Mouse (Mus musculus): ENCODE results near the gene Olfr509. TPM values are rescaled to one million over a fixed set of nuclear protein-coding genes. Genes with fewer than 3 reads are reported as not detected.
"Not testable (repeated sequence)": the region's sequence is repeated elsewhere in the genome, so short reads cannot be mapped to it uniquely, and the experiment has no call there.

The Olfr509 gene
- total and polyA plus RNA-seq, 3 experiments, result not detected

GRCm38 (mm10) chr7:108614110-108614509, 37.6 kb downstream of the Olfr509 start:
- H3K9me3 ChIP-seq (replicated peaks; ENCODE audit: low read length), result no peaks in the 10 kb centered on the region
- H3K36me3 ChIP-seq (replicated peaks in 1 of 2; ENCODE audit: control insufficient read depth in 1 of 2, insufficient read depth in 1 of 2, low read length in 1 of 2), result no peaks in the 10 kb centered on the region
- no peak overlapping the region for H3K4me2 ChIP-seq (ENCODE audit: insufficient read depth, low read depth, poor library complexity, severe bottlenecking)
- no peak overlapping the region for H3K4me3 ChIP-seq (replicated peaks in 1 of 3; ENCODE audit: low read depth in 2 of 3, low read length in 2 of 3, poor library complexity in 1 of 3)
- no peaks in the 10 kb centered on the region for H3K4me1 ChIP-seq (ENCODE audit: control insufficient read depth in 1 of 2, insufficient read depth in 2 of 2)
- no peak for DNase-seq (ENCODE audit: extremely low read depth)
- H3K27me3 ChIP-seq (replicated peaks), result no peaks in the 10 kb centered on the region
- no peak overlapping the region for H3K27ac ChIP-seq (ENCODE audit: insufficient read depth, low read depth)
- TF ChIP-seq CHD2 (IDR thresholded peaks at IDR 0.05; ENCODE audit: low read length), result no peak
- TF ChIP-seq TBP (conservative IDR thresholded peaks at IDR 0.05; ENCODE audit: low read depth, low read length), result no peak
- TF ChIP-seq ETS1 (conservative IDR thresholded peaks at IDR 0.05; ENCODE audit: low read depth, low read length), result no peak
- no peak for TF ChIP-seq MAFK (IDR thresholded peaks at IDR 0.05; ENCODE audit: insufficient replicate concordance, low read length)
- no peak for TF ChIP-seq E2F4 (IDR thresholded peaks at IDR 0.05; ENCODE audit: insufficient replicate concordance, low read depth, low read length)
- TF ChIP-seq EP300 (IDR thresholded peaks at IDR 0.05; ENCODE audit: low read length), result no peak
- no peak for TF ChIP-seq RCOR1 (conservative IDR thresholded peaks at IDR 0.05; ENCODE audit: low read depth, low read length)
- TF ChIP-seq ELF1 (IDR thresholded peaks at IDR 0.05; ENCODE audit: low read depth, low read length), result no peak
- TF ChIP-seq PAX5 (IDR thresholded peaks at IDR 0.05; ENCODE audit: low read length), result no peak
- TF ChIP-seq MYC (IDR thresholded peaks at IDR 0.05; ENCODE audit: low read depth, low read length), result no peak
- TF ChIP-seq IRF4 (IDR thresholded peaks at IDR 0.05; ENCODE audit: low read depth, low read length), result no peak
- no peak for TF ChIP-seq MEF2A (IDR thresholded peaks at IDR 0.05; ENCODE audit: borderline replicate concordance, low read depth, low read length)
- no peaks in the 10 kb centered on the region for H3K79me2 ChIP-seq (replicated peaks; ENCODE audit: control insufficient read depth, extremely low read depth, insufficient read depth, poor library complexity, severe bottlenecking)
- in situ Hi-C loops (cut with MboI; ENCODE audit: low pct_ligation_motif_present, low pct_unique_long_range_greater_than_20kb, low sequenced_read_pairs) (no loop called here), dilution Hi-C loops (cut with MboI; ENCODE audit: extremely low pct_ligation_motif_present, extremely low pct_unique_long_range_greater_than_20kb, low sequenced_read_pairs) (no loop called here)
- no peak overlapping the region for H3K9ac ChIP-seq (ENCODE audit: insufficient read depth, low read depth)

DNA sequence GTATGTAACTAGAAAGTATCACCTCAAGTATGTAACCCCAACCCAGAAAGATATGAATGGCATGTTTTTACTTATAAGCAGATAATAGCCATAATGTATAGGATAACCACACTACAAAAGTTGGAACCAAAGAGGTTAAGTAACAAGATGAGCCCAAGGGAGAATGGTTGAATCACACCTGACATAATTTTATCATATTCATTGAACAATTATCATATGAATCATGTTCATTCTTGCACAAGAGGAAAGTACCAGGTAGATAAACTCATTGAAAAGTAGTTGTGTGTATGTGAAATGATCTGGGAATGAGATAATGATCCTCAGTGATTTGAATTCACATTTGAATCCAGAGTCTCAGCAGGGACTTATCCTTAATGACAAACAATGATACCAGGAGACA, 41.2 kb downstream of the Olfr509 start, which contains the start of gene Olfr506:
TSS of gene Olfr506 (plus strand) at position 301 of the 400 bp plus-strand sequence.
- no peaks in the 10 kb centered on the region for H3K79me2 ChIP-seq (replicated peaks; ENCODE audit: control insufficient read depth, extremely low read depth, insufficient read depth, poor library complexity, severe bottlenecking)
- H3K27me3 ChIP-seq (replicated peaks), result no peaks in the 10 kb centered on the region
- H3K27ac ChIP-seq (ENCODE audit: insufficient read depth, low read depth), result no peak within 1 kb of the TSS
- in situ Hi-C loops (cut with MboI; ENCODE audit: low pct_ligation_motif_present, low pct_unique_long_range_greater_than_20kb, low sequenced_read_pairs) (no loop called here), dilution Hi-C loops (cut with MboI; ENCODE audit: extremely low pct_ligation_motif_present, extremely low pct_unique_long_range_greater_than_20kb, low sequenced_read_pairs) (no loop called here)
- peaks cover 8% of the 10 kb centered on the region for H3K9me3 ChIP-seq (replicated peaks; ENCODE audit: low read length)
- no peak for DNase-seq (ENCODE audit: extremely low read depth)
- no peaks in the 10 kb centered on the region for H3K36me3 ChIP-seq (replicated peaks in 1 of 2; ENCODE audit: control insufficient read depth in 1 of 2, insufficient read depth in 1 of 2, low read length in 1 of 2)
- no peak within 1 kb of the TSS for H3K4me3 ChIP-seq (replicated peaks in 1 of 3; ENCODE audit: low read depth in 2 of 3, low read length in 2 of 3, poor library complexity in 1 of 3)
- no peaks in the 10 kb centered on the region for H3K4me1 ChIP-seq (ENCODE audit: control insufficient read depth in 1 of 2, insufficient read depth in 2 of 2)
- H3K4me2 ChIP-seq (ENCODE audit: insufficient read depth, low read depth, poor library complexity, severe bottlenecking), result no peak within 1 kb of the TSS
- TF ChIP-seq ETS1 (conservative IDR thresholded peaks at IDR 0.05; ENCODE audit: low read depth, low read length), result no peak
- TF ChIP-seq UBTF (IDR thresholded peaks at IDR 0.05; ENCODE audit: low read depth, low read length), result no peak
- no peak for TF ChIP-seq USF2 (conservative IDR thresholded peaks at IDR 0.05; ENCODE audit: low read depth, low read length)
- TF ChIP-seq GABPA (IDR thresholded peaks at IDR 0.05; ENCODE audit: insufficient replicate concordance, low read depth, low read length), result no peak
- TF ChIP-seq MAX (IDR thresholded peaks at IDR 0.05; ENCODE audit: low read length), result no peak
- TF ChIP-seq ELF1 (IDR thresholded peaks at IDR 0.05; ENCODE audit: low read depth, low read length), result no peak
- no peak for TF ChIP-seq NELFE (IDR thresholded peaks at IDR 0.05; ENCODE audit: low read depth, low read length)
- no peak for TF ChIP-seq CHD2 (IDR thresholded peaks at IDR 0.05; ENCODE audit: low read length)
- no peak for TF ChIP-seq CHD1 (IDR thresholded peaks at IDR 0.05; ENCODE audit: low read depth, low read length)
- TF ChIP-seq RCOR1 (conservative IDR thresholded peaks at IDR 0.05; ENCODE audit: low read depth, low read length), result no peak
- no peak for TF ChIP-seq E2F4 (IDR thresholded peaks at IDR 0.05; ENCODE audit: insufficient replicate concordance, low read depth, low read length)
- TF ChIP-seq MXI1 (IDR thresholded peaks at IDR 0.05; ENCODE audit: low read depth, low read length), result no peak
- no peak within 1 kb of the TSS for H3K9ac ChIP-seq (ENCODE audit: insufficient read depth, low read depth)

GRCm38 (mm10) chr7:108601916-108602315, 49.8 kb downstream of the Olfr509 start:
- H3K4me3 ChIP-seq (replicated peaks in 1 of 3; ENCODE audit: low read depth in 2 of 3, low read length in 2 of 3, poor library complexity in 1 of 3); in situ Hi-C loops (cut with MboI; ENCODE audit: low pct_ligation_motif_present, low pct_unique_long_range_greater_than_20kb, low sequenced_read_pairs); H3K9ac ChIP-seq (ENCODE audit: insufficient read depth, low read depth); H3K4me1 ChIP-seq (ENCODE audit: control insufficient read depth in 1 of 2, insufficient read depth in 2 of 2); H3K9me3 ChIP-seq (replicated peaks; ENCODE audit: low read length); H3K4me2 ChIP-seq (ENCODE audit: insufficient read depth, low read depth, poor library complexity, severe bottlenecking); DNase-seq (ENCODE audit: extremely low read depth); H3K27ac ChIP-seq (ENCODE audit: insufficient read depth, low read depth); dilution Hi-C loops (cut with MboI; ENCODE audit: extremely low pct_ligation_motif_present, extremely low pct_unique_long_range_greater_than_20kb, low sequenced_read_pairs); H3K36me3 ChIP-seq (replicated peaks in 1 of 2; ENCODE audit: control insufficient read depth in 1 of 2, insufficient read depth in 1 of 2, low read length in 1 of 2); H3K79me2 ChIP-seq (replicated peaks; ENCODE audit: control insufficient read depth, extremely low read depth, insufficient read depth, poor library complexity, severe bottlenecking); H3K27me3 ChIP-seq (replicated peaks): not testable (repeated sequence)
